Mouse (Mus musculus): ENCODE data around the gene Mybpc3. TPM values are rescaled to one million over a fixed set of nuclear protein-coding genes. Genes with fewer than 3 reads are reported as not detected.

Mybpc3 gene
- total RNA-seq, 2 experiments from 2014 or later = not detected

- ATAC-seq (replicated peaks; ENCODE audit: low FRiP score, poor library complexity, severe bottlenecking) = no peak
Measured at GRCm38 (mm10) chr2:91157002-91157752, 39.2 kb downstream of the Mybpc3 start.

- ATAC-seq (replicated peaks; ENCODE audit: low FRiP score, poor library complexity, severe bottlenecking) = no peak
Measured at GRCm38 (mm10) chr2:91160591-91160990, 42.6 kb downstream of the Mybpc3 start.

GRCm38 (mm10) chr2:91162952-91163351 is 45.0 kb downstream of the Mybpc3 start:
- ATAC-seq (replicated peaks; ENCODE audit: low FRiP score, poor library complexity, severe bottlenecking) = no peak

- no peak for ATAC-seq (replicated peaks; ENCODE audit: low FRiP score, poor library complexity, severe bottlenecking)
Measured at GRCm38 (mm10) chr2:91163532-91163931, 45.6 kb downstream of the Mybpc3 start.

- no peak for ATAC-seq (replicated peaks; ENCODE audit: low FRiP score, poor library complexity, severe bottlenecking)
Measured at GRCm38 (mm10) chr2:91164991-91165390, 47.0 kb downstream of the Mybpc3 start.

GRCm38 (mm10) chr2:91167629-91168028 is 49.7 kb downstream of the Mybpc3 start:
- no peak for ATAC-seq (replicated peaks; ENCODE audit: low FRiP score, poor library complexity, severe bottlenecking)

- no peak for ATAC-seq (replicated peaks; ENCODE audit: low FRiP score, poor library complexity, severe bottlenecking)
Measured at GRCm38 (mm10) chr2:91169587-91170322, 51.8 kb downstream of the Mybpc3 start.

- no peak for ATAC-seq (replicated peaks; ENCODE audit: low FRiP score, poor library complexity, severe bottlenecking)
Measured at GRCm38 (mm10) chr2:91175490-91175889, 57.5 kb downstream of the Mybpc3 start.

GRCm38 (mm10) chr2:91176234-91176633 is 58.3 kb downstream of the Mybpc3 start:
- ATAC-seq (replicated peaks; ENCODE audit: low FRiP score, poor library complexity, severe bottlenecking) = no peak

GRCm38 (mm10) chr2:91179825-91180224 is 61.9 kb downstream of the Mybpc3 start:
- ATAC-seq (replicated peaks; ENCODE audit: low FRiP score, poor library complexity, severe bottlenecking) = no peak

GRCm38 (mm10) chr2:91180706-91181105 is 62.8 kb downstream of the Mybpc3 start:
- no peak for ATAC-seq (replicated peaks; ENCODE audit: low FRiP score, poor library complexity, severe bottlenecking)

GRCm38 (mm10) chr2:91182016-91182404 is 64.1 kb downstream of the Mybpc3 start:
- no peak for ATAC-seq (replicated peaks; ENCODE audit: low FRiP score, poor library complexity, severe bottlenecking)

GRCm38 (mm10) chr2:91182405-91183147 is 64.6 kb downstream of the Mybpc3 start:
- peak; percentile 83 for ATAC-seq (replicated peaks; ENCODE audit: low FRiP score, poor library complexity, severe bottlenecking)

GRCm38 (mm10) chr2:91183148-91183513 is 65.2 kb downstream of the Mybpc3 start:
- ATAC-seq (replicated peaks; ENCODE audit: low FRiP score, poor library complexity, severe bottlenecking) = peak; percentile 96

GRCm38 (mm10) chr2:91183711-91184405 is 65.9 kb downstream of the Mybpc3 start, which contains the start of gene Madd:
TSS of gene Madd (minus strand) at chr2:91183837.
- peak; percentile 40 for ATAC-seq (replicated peaks; ENCODE audit: low FRiP score, poor library complexity, severe bottlenecking)

Other genes with a start within 250 kb of the Mybpc3 start
- gene C1qtnf4, start 232.3 kb upstream of the Mybpc3 start, total RNA-seq (2015; ENCODE audit: low replicate concordance) = not detected in 2 replicates
- not detected in 2 replicates for gene C1qtnf4, start 232.3 kb upstream of the Mybpc3 start, total RNA-seq (2017; ENCODE audit: low replicate concordance)
- gene Kbtbd4, start 213.4 kb upstream of the Mybpc3 start, total RNA-seq (2015; ENCODE audit: low replicate concordance) = 1.7 and 5.8 TPM in 2 replicates
- gene Kbtbd4, start 213.4 kb upstream of the Mybpc3 start, total RNA-seq (2017; ENCODE audit: low replicate concordance) = 2.8 TPM in 2 replicates
- gene Ndufs3, start 213.3 kb upstream of the Mybpc3 start, total RNA-seq (2015; ENCODE audit: low replicate concordance) = 36.2 and 37.3 TPM in 2 replicates
- gene Ndufs3, start 213.3 kb upstream of the Mybpc3 start, total RNA-seq (2017; ENCODE audit: low replicate concordance) = 28.0 and 29.0 TPM in 2 replicates
- gene Celf1, start 177.8 kb upstream of the Mybpc3 start, total RNA-seq (2015; ENCODE audit: low replicate concordance) = 23.8 and 25.4 TPM in 2 replicates
- 31.9 and 38.8 TPM in 2 replicates for gene Celf1, start 177.8 kb upstream of the Mybpc3 start, total RNA-seq (2017; ENCODE audit: low replicate concordance)
- gene Rapsn, start 82.5 kb upstream of the Mybpc3 start, total RNA-seq (2015; ENCODE audit: low replicate concordance) = not detected in 2 replicates
- not detected in 2 replicates for gene Rapsn, start 82.5 kb upstream of the Mybpc3 start, total RNA-seq (2017; ENCODE audit: low replicate concordance)
- gene Psmc3, start 64.1 kb upstream of the Mybpc3 start, total RNA-seq (2015; ENCODE audit: low replicate concordance) = 24.8 and 40.8 TPM in 2 replicates
- 76.4 and 132 TPM in 2 replicates for gene Psmc3, start 64.1 kb upstream of the Mybpc3 start, total RNA-seq (2017; ENCODE audit: low replicate concordance)
- gene Slc39a13, start 47.7 kb upstream of the Mybpc3 start, total RNA-seq (2015; ENCODE audit: low replicate concordance) = 6.9 TPM in 1 of 2 replicates, not detected in the other
- gene Slc39a13, start 47.7 kb upstream of the Mybpc3 start, total RNA-seq (2017; ENCODE audit: low replicate concordance) = 0.98 and 4.2 TPM in 2 replicates
- 60.5 and 134 TPM in 2 replicates for gene Spi1, start 35.8 kb upstream of the Mybpc3 start, total RNA-seq (2015; ENCODE audit: low replicate concordance)
- 21.6 and 48.5 TPM in 2 replicates for gene Spi1, start 35.8 kb upstream of the Mybpc3 start, total RNA-seq (2017; ENCODE audit: low replicate concordance)
- gene Madd, start 65.7 kb downstream of the Mybpc3 start, total RNA-seq (2015; ENCODE audit: low replicate concordance) = 4.6 and 31.5 TPM in 2 replicates
- 16.3 and 16.4 TPM in 2 replicates for gene Madd, start 65.7 kb downstream of the Mybpc3 start, total RNA-seq (2017; ENCODE audit: low replicate concordance)
- gene Nr1h3, start 84.7 kb downstream of the Mybpc3 start, total RNA-seq (2015; ENCODE audit: low replicate concordance) = 1.3 TPM in 2 replicates
- gene Nr1h3, start 84.7 kb downstream of the Mybpc3 start, total RNA-seq (2017; ENCODE audit: low replicate concordance) = 0.34 and 6.4 TPM in 2 replicates
- 0.77 and 6.9 TPM in 2 replicates for gene Acp2, start 84.7 kb downstream of the Mybpc3 start, total RNA-seq (2015; ENCODE audit: low replicate concordance)
- 3.2 and 4.5 TPM in 2 replicates for gene Acp2, start 84.7 kb downstream of the Mybpc3 start, total RNA-seq (2017; ENCODE audit: low replicate concordance)
- 1.3 and 2.5 TPM in 2 replicates for gene Ddb2, start 118.8 kb downstream of the Mybpc3 start, total RNA-seq (2015; ENCODE audit: low replicate concordance)
- gene Ddb2, start 118.8 kb downstream of the Mybpc3 start, total RNA-seq (2017; ENCODE audit: low replicate concordance) = 1.5 and 1.7 TPM in 2 replicates
- not detected in 2 replicates for gene Pacsin3, start 137.8 kb downstream of the Mybpc3 start, total RNA-seq (2015; ENCODE audit: low replicate concordance)
- gene Pacsin3, start 137.8 kb downstream of the Mybpc3 start, total RNA-seq (2017; ENCODE audit: low replicate concordance) = not detected in 2 replicates
- gene Arfgap2, start 146.8 kb downstream of the Mybpc3 start, total RNA-seq (2015; ENCODE audit: low replicate concordance) = 11.3 and 23.1 TPM in 2 replicates
- 18.7 and 28.9 TPM in 2 replicates for gene Arfgap2, start 146.8 kb downstream of the Mybpc3 start, total RNA-seq (2017; ENCODE audit: low replicate concordance)

All from erythroblast, adult 5-6 weeks (primary cell).